Mouse (Mus musculus) right cerebral cortex, postnatal 25 days (tissue): ENCODE results near the gene Trappc2l.
"Not testable (repeated sequence)": the region's sequence is repeated elsewhere in the genome, so short reads cannot be mapped to it uniquely, and the experiment has no call there.

ENCODE experiments used
- DNase-seq: peaks from one replicate; pipeline ENCODE4 v3.0.0; 2022

The Trappc2l gene

GRCm38 (mm10) chr8:122629388-122629787 lies 17.9 kb downstream of the Trappc2l start:
- DNase-seq: no peak

GRCm38 (mm10) chr8:122630696-122631095 lies 19.3 kb downstream of the Trappc2l start:
- DNase-seq: no peak

GRCm38 (mm10) chr8:122632134-122632533 lies 20.7 kb downstream of the Trappc2l start:
- not testable (repeated sequence) for DNase-seq

- no peak for DNase-seq
These were observed 21.8 kb downstream of the Trappc2l start for GRCm38 (mm10) chr8:122633205-122633604.

- DNase-seq: no peak
These were observed 24.7 kb downstream of the Trappc2l start for GRCm38 (mm10) chr8:122635878-122636802.

- peak; percentile 38 for DNase-seq
These were observed 25.3 kb downstream of the Trappc2l start for GRCm38 (mm10) chr8:122636803-122637175.

GRCm38 (mm10) chr8:122637230-122637629 lies 25.8 kb downstream of the Trappc2l start:
- DNase-seq: no peak

- DNase-seq: no peak
These were observed 27.2 kb downstream of the Trappc2l start for GRCm38 (mm10) chr8:122638601-122639000.

GRCm38 (mm10) chr8:122639521-122640248 lies 28.2 kb downstream of the Trappc2l start:
- no peak for DNase-seq

- DNase-seq: no peak
These were observed 29.4 kb downstream of the Trappc2l start for GRCm38 (mm10) chr8:122640825-122641224.

GRCm38 (mm10) chr8:122641406-122641805 lies 30.0 kb downstream of the Trappc2l start:
- DNase-seq: peak; percentile 83

GRCm38 (mm10) chr8:122642071-122642470 lies 30.6 kb downstream of the Trappc2l start:
- peak; percentile 45 for DNase-seq

- DNase-seq: no peak
These were observed 32.9 kb downstream of the Trappc2l start for GRCm38 (mm10) chr8:122644175-122644954.

GRCm38 (mm10) chr8:122646337-122646736 lies 34.9 kb downstream of the Trappc2l start:
- DNase-seq: no peak

GRCm38 (mm10) chr8:122648192-122648970 lies 36.9 kb downstream of the Trappc2l start:
- DNase-seq: no peak

- no peak for DNase-seq
These were observed 40.0 kb downstream of the Trappc2l start for GRCm38 (mm10) chr8:122651326-122651921.

GRCm38 (mm10) chr8:122652643-122653042 lies 41.2 kb downstream of the Trappc2l start:
- DNase-seq: no peak

- no peak for DNase-seq
These were observed 43.3 kb downstream of the Trappc2l start for GRCm38 (mm10) chr8:122654768-122655167.

- no peak for DNase-seq
These were observed 44.9 kb downstream of the Trappc2l start for GRCm38 (mm10) chr8:122656056-122656999.

- no peak for DNase-seq
These were observed 46.8 kb downstream of the Trappc2l start for GRCm38 (mm10) chr8:122658149-122658806.
